Mouse (Mus musculus) embryonic fibroblast, embryonic 13.5 days (primary cell): ENCODE measurements around the gene 1110059E24Rik. TPM values are rescaled to one million over a fixed set of nuclear protein-coding genes. Genes with fewer than 3 reads are reported as not detected.
"Not testable (repeated sequence)": the region's sequence is repeated elsewhere in the genome, so short reads cannot be mapped to it uniquely, and the experiment has no call there.

Source experiments
- H3K27ac ChIP-seq: 2 replicates; pipeline ENCODE4 v1.5.1; 2012; ENCODE audit warnings: low read length, control low read depth, inconsistent platforms; ENCODE audit not compliant: insufficient read depth
- H3K4me1 ChIP-seq: 2 replicates; pipeline ENCODE4 v1.6.1; 2011; ENCODE audit warnings: low read length; ENCODE audit not compliant: control insufficient read depth, insufficient read depth
- H3K4me3 ChIP-seq: 2 replicates; pipeline ENCODE4 v1.5.1; 2011; ENCODE audit warnings: mild to moderate bottlenecking, control low read depth, low read length; ENCODE audit not compliant: insufficient read depth
- CTCF ChIP-seq: IDR thresholded peaks from 2 replicates; pipeline ENCODE4 v1.5.1; 2011; ENCODE audit warnings: mild to moderate bottlenecking, control low read depth, low read length, moderate library complexity, borderline replicate concordance; ENCODE audit not compliant: insufficient read depth
- POLR2A ChIP-seq: IDR thresholded peaks from 2 replicates; pipeline ENCODE4 v1.6.1; 2011; ENCODE audit warnings: low read depth, mild to moderate bottlenecking, control low read depth, low read length, moderate library complexity
- polyA plus RNA-seq: library from polyadenylated mRNA; stranded (reverse); fragments of >200 nt; gene quantifications from 2 replicates; pipeline ENCODE4 v1.2.4, GENCODE M21; 2011; ENCODE audit warnings: low read depth; ENCODE audit not compliant: missing spikeins, insufficient read length

The 1110059E24Rik gene
- polyA plus RNA-seq, 1 experiment = 38.7 TPM

GRCm38 (mm10) chr19:21601541-21602101, 51.2 kb downstream of the 1110059E24Rik start:
- no peak for TF ChIP-seq POLR2A
- no peak for TF ChIP-seq CTCF
- Histone ChIP-seq H3K27ac (no peak overlapping the region; the same call in 1 of the 2 replicates), H3K4me3 (no peak overlapping the region), H3K4me1 (no peaks in the 10 kb centered on the region)

- H3K4me3 ChIP-seq = no peak overlapping the region
- TF ChIP-seq POLR2A (no peak), CTCF (no peak)
- no peaks in the 10 kb centered on the region for H3K4me1 ChIP-seq
- no peak overlapping the region for H3K27ac ChIP-seq
Observed at GRCm38 (mm10) chr19:21598659-21599352, 54.0 kb downstream of the 1110059E24Rik start.

GRCm38 (mm10) chr19:21594676-21595075, 58.1 kb downstream of the 1110059E24Rik start:
- Histone ChIP-seq H3K4me3 (no peak overlapping the region), H3K4me1 (no peaks in the 10 kb centered on the region), H3K27ac (no peak overlapping the region)
- no peak for TF ChIP-seq CTCF
- TF ChIP-seq POLR2A = no peak

- H3K4me3 ChIP-seq, H3K27ac ChIP-seq: not testable (repeated sequence)
Observed at GRCm38 (mm10) chr19:21592216-21592615, 60.6 kb downstream of the 1110059E24Rik start.

GRCm38 (mm10) chr19:21589888-21590287, 62.9 kb downstream of the 1110059E24Rik start:
- no peak for TF ChIP-seq CTCF
- TF ChIP-seq POLR2A = no peak
- H3K4me3 ChIP-seq = no peak overlapping the region

More at GRCm38 (mm10) chr19:21592216-21592615, 60.6 kb downstream of the 1110059E24Rik start:
- not testable (repeated sequence) for H3K4me1 ChIP-seq

GRCm38 (mm10) chr19:21587593-21587992, 65.2 kb downstream of the 1110059E24Rik start:
- no peak overlapping the region for H3K4me3 ChIP-seq
- TF ChIP-seq POLR2A (no peak), CTCF (no peak)
- no peak overlapping the region for H3K27ac ChIP-seq
- H3K4me1 ChIP-seq = no peaks in the 10 kb centered on the region

More at GRCm38 (mm10) chr19:21589888-21590287, 62.9 kb downstream of the 1110059E24Rik start:
- no peak overlapping the region for H3K27ac ChIP-seq
- no peaks in the 10 kb centered on the region for H3K4me1 ChIP-seq

GRCm38 (mm10) chr19:21586546-21586945, 66.2 kb downstream of the 1110059E24Rik start:
- no peaks in the 10 kb centered on the region for H3K4me1 ChIP-seq
- H3K27ac ChIP-seq = no peak overlapping the region
- TF ChIP-seq CTCF (no peak), POLR2A (no peak)
- no peak overlapping the region for H3K4me3 ChIP-seq

- no peaks in the 10 kb centered on the region for H3K4me1 ChIP-seq
- TF ChIP-seq POLR2A (no peak), CTCF (no peak)
- no peak overlapping the region for H3K27ac ChIP-seq
- no peak overlapping the region for H3K4me3 ChIP-seq
Observed at GRCm38 (mm10) chr19:21585868-21586267, 66.9 kb downstream of the 1110059E24Rik start.

- H3K27ac ChIP-seq = no peak overlapping the region
- H3K4me3 ChIP-seq = no peak overlapping the region
- TF ChIP-seq POLR2A (no peak), CTCF (no peak)
- H3K4me1 ChIP-seq = no peaks in the 10 kb centered on the region
Observed at GRCm38 (mm10) chr19:21583986-21584385, 68.8 kb downstream of the 1110059E24Rik start.

- no peak for TF ChIP-seq CTCF
- H3K4me1 ChIP-seq = no peaks in the 10 kb centered on the region
- H3K4me3 ChIP-seq = no peak overlapping the region
- no peak overlapping the region for H3K27ac ChIP-seq
Observed at GRCm38 (mm10) chr19:21583523-21583984, 69.2 kb downstream of the 1110059E24Rik start.
